Mouse (Mus musculus): ENCODE data around the gene Cd4. TPM values are rescaled to one million over a fixed set of nuclear protein-coding genes. Genes with fewer than 3 reads are reported as not detected.
"Not testable (repeated sequence)": the region's sequence is repeated elsewhere in the genome, so short reads cannot be mapped to it uniquely, and the experiment has no call there.

The Cd4 gene
- polyA plus RNA-seq, 1 experiment from 2014 or later = not detected

- Histone ChIP-seq H3K27me3 (no peaks in the 10 kb centered on the region), H3K27ac (replicated peaks) (no peak overlapping the region), H3K4me2 (no peak overlapping the region), H3K4me1 (replicated peaks) (peaks cover 22% of the 10 kb centered on the region), H3K4me3 (no peak overlapping the region), H3K9me3 (no peaks in the 10 kb centered on the region), H3K36me3 (no peaks in the 10 kb centered on the region), H3K9ac (no peak overlapping the region)
- ATAC-seq (ENCODE audit: low read depth) = no peak
- 52% methylated on average over 8 of the region's 8 CpGs for WGBS
Measured at GRCm38 (mm10) chr6:124900056-124900800, 12.2 kb upstream of the Cd4 start.

- Histone ChIP-seq H3K27me3 (no peaks in the 10 kb centered on the region), H3K36me3 (no peaks in the 10 kb centered on the region), H3K4me1 (replicated peaks) (peaks cover 11% of the 10 kb centered on the region), H3K4me2 (no peak overlapping the region), H3K9me3 (no peaks in the 10 kb centered on the region), H3K9ac (no peak overlapping the region), H3K27ac (replicated peaks) (no peak overlapping the region), H3K4me3 (no peak overlapping the region)
- no peak for ATAC-seq (ENCODE audit: low read depth)
- WGBS = 47% methylated on average over 3 of the region's 3 CpGs
Measured at GRCm38 (mm10) chr6:124898359-124898758, 10.3 kb upstream of the Cd4 start.

- ATAC-seq (ENCODE audit: low read depth); H3K27me3 ChIP-seq; H3K4me2 ChIP-seq; H3K27ac ChIP-seq (replicated peaks); H3K9me3 ChIP-seq; H3K9ac ChIP-seq; H3K4me3 ChIP-seq; H3K36me3 ChIP-seq; H3K4me1 ChIP-seq (replicated peaks): not testable (repeated sequence)
- WGBS = 98% methylated on average over 2 of the region's 2 CpGs
Measured at GRCm38 (mm10) chr6:124894113-124894512, 6.1 kb upstream of the Cd4 start.

- Histone ChIP-seq H3K36me3 (no peaks in the 10 kb centered on the region), H3K9ac (no peak overlapping the region), H3K9me3 (no peaks in the 10 kb centered on the region), H3K4me3 (no peak overlapping the region), H3K27me3 (no peaks in the 10 kb centered on the region), H3K4me2 (no peak overlapping the region), H3K4me1 (replicated peaks) (0 out of 2 replicates have a peak, but pooled peaks cover 4% of the 10 kb centered on the region), H3K27ac (replicated peaks) (no peak overlapping the region)
- ATAC-seq (ENCODE audit: low read depth) = no peak
- 50% methylated on average over 6 of the region's 6 CpGs for WGBS
Measured at GRCm38 (mm10) chr6:124890997-124891396, 3.0 kb upstream of the Cd4 start.

- no peak for ATAC-seq (ENCODE audit: low read depth)
- no peaks in the 10 kb centered on the region for H3K27me3 ChIP-seq
- H3K36me3 ChIP-seq = no peaks in the 10 kb centered on the region
- no peaks in the 10 kb centered on the region for H3K9me3 ChIP-seq
- H3K27ac ChIP-seq (replicated peaks) = no peak overlapping the region
- no peak overlapping the region for H3K9ac ChIP-seq
- no peak overlapping the region for H3K4me2 ChIP-seq
- peaks cover 9% of the 10 kb centered on the region for H3K4me1 ChIP-seq (replicated peaks)
- WGBS = 92% methylated on average over 6 of the region's 6 CpGs
- H3K4me3 ChIP-seq = no peak overlapping the region
Measured at GRCm38 (mm10) chr6:124888555-124889125, 619 bp upstream of the Cd4 start.

GRCm38 (mm10) chr6:124885956-124886381, 2.1 kb downstream of the Cd4 start:
- Histone ChIP-seq H3K27ac (replicated peaks) (no peak overlapping the region), H3K4me2 (no peak overlapping the region), H3K4me1 (replicated peaks) (peaks cover 8% of the 10 kb centered on the region), H3K27me3 (no peaks in the 10 kb centered on the region), H3K9ac (no peak overlapping the region), H3K4me3 (no peak overlapping the region), H3K36me3 (no peaks in the 10 kb centered on the region), H3K9me3 (no peaks in the 10 kb centered on the region)
- WGBS = 96% methylated on average over 8 of the region's 8 CpGs
- no peak for ATAC-seq (ENCODE audit: low read depth)

GRCm38 (mm10) chr6:124884714-124885500, 3.1 kb downstream of the Cd4 start:
- H3K9ac ChIP-seq = no peak overlapping the region
- peaks cover 6% of the 10 kb centered on the region for H3K4me1 ChIP-seq (replicated peaks)
- no peaks in the 10 kb centered on the region for H3K36me3 ChIP-seq
- ATAC-seq (ENCODE audit: low read depth) = no peak
- no peaks in the 10 kb centered on the region for H3K27me3 ChIP-seq
- WGBS = 63% methylated on average over 10 of the region's 10 CpGs
- no peak overlapping the region for H3K4me2 ChIP-seq
- no peaks in the 10 kb centered on the region for H3K9me3 ChIP-seq
- H3K27ac ChIP-seq (replicated peaks) = no peak overlapping the region
- H3K4me3 ChIP-seq = no peak overlapping the region

- WGBS = 84% methylated on average over 10 of the region's 10 CpGs
- Histone ChIP-seq H3K27ac (replicated peaks) (no peak overlapping the region), H3K9ac (no peak overlapping the region), H3K4me1 (replicated peaks) (peaks cover 6% of the 10 kb centered on the region), H3K36me3 (no peaks in the 10 kb centered on the region), H3K4me2 (no peak overlapping the region), H3K4me3 (no peak overlapping the region), H3K9me3 (no peaks in the 10 kb centered on the region), H3K27me3 (no peaks in the 10 kb centered on the region)
- ATAC-seq (ENCODE audit: low read depth) = no peak
Measured at GRCm38 (mm10) chr6:124883351-124883750, 4.7 kb downstream of the Cd4 start.

- Histone ChIP-seq H3K27ac (replicated peaks) (no peak overlapping the region), H3K27me3 (no peaks in the 10 kb centered on the region), H3K4me1 (replicated peaks) (peaks cover 6% of the 10 kb centered on the region), H3K4me2 (no peak overlapping the region), H3K36me3 (no peaks in the 10 kb centered on the region), H3K4me3 (no peak overlapping the region), H3K9ac (no peak overlapping the region), H3K9me3 (no peaks in the 10 kb centered on the region)
- no peak for ATAC-seq (ENCODE audit: low read depth)
- 93% methylated on average over 9 of the region's 9 CpGs for WGBS
Measured at GRCm38 (mm10) chr6:124881821-124882220, 6.2 kb downstream of the Cd4 start.

GRCm38 (mm10) chr6:124879390-124879789, 8.6 kb downstream of the Cd4 start:
- ATAC-seq (ENCODE audit: low read depth) = no peak
- no peak overlapping the region for H3K4me3 ChIP-seq
- no peak overlapping the region for H3K27ac ChIP-seq (replicated peaks)
- WGBS = 69% methylated on average over 6 of the region's 6 CpGs
- H3K4me1 ChIP-seq (replicated peaks) = no peaks in the 10 kb centered on the region
- H3K4me2 ChIP-seq = no peak overlapping the region
- H3K9ac ChIP-seq = no peak overlapping the region
- no peaks in the 10 kb centered on the region for H3K27me3 ChIP-seq
- no peaks in the 10 kb centered on the region for H3K36me3 ChIP-seq
- no peaks in the 10 kb centered on the region for H3K9me3 ChIP-seq

GRCm38 (mm10) chr6:124874348-124874747, 13.7 kb downstream of the Cd4 start:
- WGBS = 75% methylated on average over 2 of the region's 3 CpGs
- H3K4me2 ChIP-seq = no peak overlapping the region
- H3K36me3 ChIP-seq = no peaks in the 10 kb centered on the region
- ATAC-seq (ENCODE audit: low read depth) = no peak
- no peaks in the 10 kb centered on the region for H3K27me3 ChIP-seq
- no peaks in the 10 kb centered on the region for H3K4me1 ChIP-seq (replicated peaks)
- no peak overlapping the region for H3K27ac ChIP-seq (replicated peaks)
- no peak overlapping the region for H3K9ac ChIP-seq
- H3K4me3 ChIP-seq = no peak overlapping the region
- no peaks in the 10 kb centered on the region for H3K9me3 ChIP-seq

GRCm38 (mm10) chr6:124866560-124866959, 21.5 kb downstream of the Cd4 start:
- Histone ChIP-seq H3K9me3 (no peaks in the 10 kb centered on the region), H3K9ac (0 out of 2 replicates have a peak overlapping the region, but pooled peaks have one; percentile 38), H3K27ac (replicated peaks) (no peak overlapping the region), H3K36me3 (no peaks in the 10 kb centered on the region), H3K4me1 (replicated peaks) (peaks cover 42% of the 10 kb centered on the region), H3K4me2 (no peak overlapping the region), H3K27me3 (no peaks in the 10 kb centered on the region), H3K4me3 (no peak overlapping the region)
- ATAC-seq (ENCODE audit: low read depth) = no peak
- 66% methylated on average over 6 of the region's 7 CpGs for WGBS
